Mouse (Mus musculus) liver, adult 2 months (tissue): ENCODE measurements at regions not wholly inside any gene's neighbourhood (a gene's known extent, or its start where the extent isn't known, plus 50 kb on each side); places are given as distances from the start of the nearest gene placed in this dataset.
A peak's percentile ranks its signal among the peaks of the same experiment; 100 is the strongest.

Source experiments
- DNase-seq: peaks from one replicate; pipeline ENCODE4 v3.0.0-alpha.2; 2011; ENCODE audit warnings: low read depth, low spot score; ENCODE audit errors: extremely low read depth
- H3K27ac ChIP-seq: fragments of 200-500 bp; replicated peaks from 2 replicates; pipeline ENCODE4 v1.5.1; 2012; ENCODE audit warnings: low read depth, mild to moderate bottlenecking, control low read depth, inconsistent platforms, low read length; ENCODE audit not compliant: insufficient read depth
- H3K27me3 ChIP-seq: fragments of 200-500 bp; 2 replicates; pipeline ENCODE4 v1.6.1; 2012; ENCODE audit warnings: mild to moderate bottlenecking, moderate library complexity, low read length, inconsistent platforms; ENCODE audit not compliant: control insufficient read depth, insufficient read depth
- H3K36me3 ChIP-seq: fragments of 200-500 bp; 2 replicates; pipeline ENCODE4 v1.6.1; 2012; ENCODE audit warnings: low read length, inconsistent platforms; ENCODE audit not compliant: control insufficient read depth, insufficient read depth
- H3K4me1 ChIP-seq: fragments of 200-500 bp; 2 replicates; pipeline ENCODE4 v1.6.1; 2011; ENCODE audit warnings: low read length; ENCODE audit not compliant: control insufficient read depth, insufficient read depth
- H3K4me3 ChIP-seq: fragments of 200-500 bp; 2 replicates; pipeline ENCODE4 v1.5.1; 2011; ENCODE audit warnings: low read depth, mild to moderate bottlenecking, control low read depth, low read length, moderate library complexity; ENCODE audit not compliant: insufficient read depth
- H3K79me2 ChIP-seq: fragments of 200-500 bp; 2 replicates; pipeline ENCODE4 v1.6.1; 2012; ENCODE audit warnings: inconsistent platforms, mild to moderate bottlenecking, low read length, moderate library complexity; ENCODE audit not compliant: control insufficient read depth, insufficient read depth
- H3K9ac ChIP-seq: fragments of 200-500 bp; 2 replicates; pipeline ENCODE4 v1.6.1; 2012; ENCODE audit warnings: low read depth, mild to moderate bottlenecking, control low read depth, inconsistent platforms, low read length
- CTCF ChIP-seq: fragments of 200-500 bp; IDR thresholded peaks from 2 replicates; pipeline ENCODE4 v1.5.1; 2011; ENCODE audit warnings: low read depth, low read length, control low read depth
- POLR2A ChIP-seq: fragments of 200-500 bp; IDR thresholded peaks from 2 replicates; pipeline ENCODE4 v1.6.1; 2011; ENCODE audit warnings: low read length, control low read depth; ENCODE audit not compliant: insufficient read depth; ENCODE audit errors: extremely low read depth
- WGBS: fragments of 180-500 bp; shearing (Covaris S2); methylation state at CpG from one replicate; pipeline ENCODE4 v1.1.7; 2018; 5-methylcytosine and 5-hydroxymethylcytosine counted together

GRCm38 (mm10) chr2:103848923-103849700 is 51.7 kb upstream of the Caprin1 start:
- Histone ChIP-seq H3K4me3 (no peak overlapping the region), H3K4me1 (peaks cover 38% of the 10 kb centered on the region), H3K79me2 (no peaks in the 10 kb centered on the region), H3K27me3 (no peaks in the 10 kb centered on the region), H3K27ac (peak overlapping the region; percentile 3), H3K36me3 (no peaks in the 10 kb centered on the region), H3K9ac (no peak overlapping the region)
- DNase-seq: peak; percentile 55
- TF ChIP-seq POLR2A (no peak), CTCF (peak; percentile 32; the same call in 1 of the 2 replicates)
- 75% methylated on average over 9 of the region's 9 CpGs for WGBS

- Histone ChIP-seq H3K27ac (peak overlapping the region; percentile 67), H3K4me1 (peaks cover 37% of the 10 kb centered on the region), H3K27me3 (no peaks in the 10 kb centered on the region), H3K4me3 (no peak overlapping the region), H3K9ac (no peak overlapping the region), H3K79me2 (no peaks in the 10 kb centered on the region), H3K36me3 (no peaks in the 10 kb centered on the region)
- peak; percentile 99 for DNase-seq
- WGBS: 15% methylated on average over 9 of the region's 9 CpGs
- no peak for TF ChIP-seq POLR2A
- no peak for TF ChIP-seq CTCF
These were observed 52.5 kb upstream of the Caprin1 start for GRCm38 (mm10) chr2:103849766-103850530.

GRCm38 (mm10) chr2:103850531-103850816 is 53.0 kb upstream of the Caprin1 start:
- TF ChIP-seq CTCF (no peak), POLR2A (no peak)
- H3K9ac ChIP-seq: no peak overlapping the region
- H3K4me1 ChIP-seq: peaks cover 34% of the 10 kb centered on the region
- 11% methylated on average over 5 of the region's 5 CpGs for WGBS
- H3K36me3 ChIP-seq: no peaks in the 10 kb centered on the region
- no peak for DNase-seq
- H3K79me2 ChIP-seq: no peaks in the 10 kb centered on the region
- H3K27me3 ChIP-seq: no peaks in the 10 kb centered on the region
- peak overlapping the region; percentile 67 for H3K27ac ChIP-seq
- no peak overlapping the region for H3K4me3 ChIP-seq

- no peak overlapping the region for H3K4me3 ChIP-seq
- H3K9ac ChIP-seq: no peak overlapping the region
- H3K79me2 ChIP-seq: no peaks in the 10 kb centered on the region
- no peaks in the 10 kb centered on the region for H3K36me3 ChIP-seq
- 21% methylated on average over 3 of the region's 3 CpGs for WGBS
- no peak overlapping the region for H3K27ac ChIP-seq
- TF ChIP-seq CTCF (no peak), POLR2A (no peak)
- H3K27me3 ChIP-seq: no peaks in the 10 kb centered on the region
- peaks cover 30% of the 10 kb centered on the region for H3K4me1 ChIP-seq
- DNase-seq: peak; percentile 94
These were observed 53.7 kb upstream of the Caprin1 start for GRCm38 (mm10) chr2:103851171-103851570.

GRCm38 (mm10) chr2:103861226-103861625 is 63.8 kb upstream of the Caprin1 start:
- H3K4me3 ChIP-seq: no peak overlapping the region
- TF ChIP-seq POLR2A (no peak), CTCF (no peak)
- H3K27ac ChIP-seq: no peak overlapping the region
- no peaks in the 10 kb centered on the region for H3K36me3 ChIP-seq
- H3K79me2 ChIP-seq: no peaks in the 10 kb centered on the region
- no peak overlapping the region for H3K9ac ChIP-seq
- no peak for DNase-seq
- 92% methylated on average over 8 of the region's 8 CpGs for WGBS
- no peaks in the 10 kb centered on the region for H3K27me3 ChIP-seq
- no peaks in the 10 kb centered on the region; the same call in 1 of the 2 replicates for H3K4me1 ChIP-seq

GRCm38 (mm10) chr2:103864254-103864653 is 66.8 kb upstream of the Caprin1 start:
- H3K36me3 ChIP-seq: no peaks in the 10 kb centered on the region
- no peak overlapping the region for H3K9ac ChIP-seq
- no peak overlapping the region for H3K4me3 ChIP-seq
- TF ChIP-seq POLR2A (no peak), CTCF (no peak)
- WGBS: 83% methylated on average over 2 of the region's 2 CpGs
- peaks cover 1% of the 10 kb centered on the region for H3K4me1 ChIP-seq
- no peak for DNase-seq
- no peaks in the 10 kb centered on the region for H3K27me3 ChIP-seq
- H3K79me2 ChIP-seq: no peaks in the 10 kb centered on the region
- H3K27ac ChIP-seq: no peak overlapping the region
